Mouse (Mus musculus) lung, postnatal 0 days (tissue): ENCODE results near the gene Shb. TPM values are rescaled to one million over a fixed set of nuclear protein-coding genes. Genes with fewer than 3 reads are reported as not detected.

Experiments used
- ATAC-seq: fragments of 200-750 bp; cut with Nextera tagmentation; 2 replicates; pipeline ENCODE4 v1.8.0; 2017; ENCODE audit warnings: moderate library complexity
- DNase-seq: peaks from one replicate; pipeline ENCODE4 v3.0.0-alpha.2; 2016; ENCODE audit warnings: low spot score
- H3K27ac ChIP-seq: fragments of 300-500 bp; sonication (generic); 2 replicates; pipeline ENCODE4 v1.5.1; 2014; ENCODE audit warnings: antibody characterized with exemption, mild to moderate bottlenecking, low read length, mixed read lengths
- H3K27me3 ChIP-seq: fragments of 300-500 bp; sonication (generic); replicated peaks from 2 replicates; pipeline ENCODE4 v1.6.1; 2014; ENCODE audit warnings: low read length, mixed read lengths; ENCODE audit not compliant: insufficient read depth
- H3K36me3 ChIP-seq: fragments of 300-500 bp; sonication (generic); 2 replicates; pipeline ENCODE4 v1.6.1; 2014; ENCODE audit warnings: low read length, mixed read lengths; ENCODE audit not compliant: insufficient read depth
- H3K4me1 ChIP-seq: fragments of 300-500 bp; sonication (generic); 2 replicates; pipeline ENCODE4 v1.6.1; 2014; ENCODE audit warnings: antibody characterized with exemption, low read depth, low read length, mixed read lengths; ENCODE audit not compliant: insufficient read depth
- H3K4me2 ChIP-seq: fragments of 300-500 bp; sonication (generic); replicated peaks from 2 replicates; pipeline ENCODE4 v1.6.1; 2014; ENCODE audit warnings: low read depth, mild to moderate bottlenecking, low read length, moderate library complexity, mixed read lengths
- H3K4me3 ChIP-seq: fragments of 300-500 bp; sonication (generic); 2 replicates; pipeline ENCODE4 v1.5.1; 2014; ENCODE audit warnings: low read depth, low read length
- H3K9ac ChIP-seq: fragments of 300-500 bp; sonication (generic); replicated peaks from 2 replicates; pipeline ENCODE4 v1.6.1; 2014; ENCODE audit warnings: low read depth, mild to moderate bottlenecking
- H3K9me3 ChIP-seq: fragments of 300-500 bp; sonication (generic); 2 replicates; pipeline ENCODE4 v1.6.1; 2016; ENCODE audit warnings: low read length, mixed read lengths
- CTCF ChIP-seq: IDR thresholded peaks from 2 replicates; pipeline ENCODE4 v1.5.1; 2016; ENCODE audit warnings: antibody characterized with exemption, mild to moderate bottlenecking
- EP300 ChIP-seq: IDR thresholded peaks from 2 replicates; pipeline ENCODE4 v1.6.1; 2016; ENCODE audit warnings: antibody characterized with exemption, mild to moderate bottlenecking, control low read depth
- WGBS: fragments of 180-500 bp; shearing (Covaris S2); extraction: QIAGEN DNeasy Blood & Tissue Kit; methylation state at CpG from one replicate; pipeline ENCODE4 v1.1.7; 2014; 5-methylcytosine and 5-hydroxymethylcytosine counted together
- polyA plus RNA-seq: library from polyadenylated mRNA; unstranded; fragments of >200 nt; fragmentation: Nextera tagmentation; extraction: Ambion mirVana; gene quantifications from 2 replicates; pipeline ENCODE4 v1.2.1, GENCODE M21; 2015

The Shb gene
- polyA plus RNA-seq, 1 experiment from 2014 or later = 7.1 TPM

DNA sequence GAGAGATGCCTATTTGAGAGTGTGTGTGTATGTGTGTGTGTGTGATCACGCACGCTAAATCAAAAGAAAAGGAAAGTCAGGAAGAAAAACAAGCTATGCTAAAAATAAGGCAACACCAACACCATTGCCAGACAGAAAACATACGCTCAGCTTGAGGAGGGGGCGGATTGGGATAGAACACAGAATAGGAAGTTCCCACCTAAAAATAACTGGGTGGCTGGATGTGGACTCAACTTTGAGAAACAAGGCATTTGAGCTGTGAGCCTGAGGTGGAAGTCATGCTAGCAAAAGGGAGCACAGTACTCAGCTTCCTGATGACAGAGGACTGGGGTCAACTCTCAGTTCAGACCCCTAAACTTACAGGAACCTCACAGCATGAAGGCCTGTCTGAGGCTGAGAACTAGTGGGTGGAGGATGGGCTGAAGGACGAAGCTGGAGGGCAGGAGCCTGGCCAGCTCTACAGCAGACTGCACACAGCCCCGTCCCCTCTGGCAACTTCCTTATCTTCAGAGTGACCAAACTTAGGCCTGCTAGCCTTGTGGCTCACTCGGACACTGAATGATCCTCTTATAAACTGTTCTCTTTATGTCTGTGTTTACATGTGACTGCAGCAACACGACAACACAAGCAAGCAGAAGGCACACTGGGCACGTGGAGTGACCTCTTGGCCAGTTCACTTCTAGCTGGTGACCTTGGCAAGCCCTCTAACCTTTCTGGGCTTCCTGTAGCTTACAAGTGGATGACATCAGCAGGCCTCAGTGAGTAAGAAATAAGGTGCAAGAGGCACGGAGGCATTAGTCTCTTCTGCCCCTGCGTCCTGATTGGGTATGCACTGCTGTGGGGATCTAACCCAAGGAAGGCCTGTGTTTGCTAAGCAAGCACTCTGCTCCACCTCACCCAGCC, 60.4 kb downstream of the Shb start:
- Histone ChIP-seq H3K4me1 (peaks cover 42% of the 10 kb centered on the region), H3K4me2 (no peak overlapping the region; the same call in 1 of the 2 replicates), H3K4me3 (no peak overlapping the region), H3K27me3 (no peaks in the 10 kb centered on the region), H3K9ac (no peak overlapping the region), H3K36me3 (no peaks in the 10 kb centered on the region), H3K27ac (peak overlapping the region; percentile 88), H3K9me3 (no peaks in the 10 kb centered on the region)
- WGBS = 23% methylated on average over 11 of the region's 11 CpGs
- TF ChIP-seq EP300 (no peak), CTCF (no peak)
- peak; percentile 79 for ATAC-seq
- peak; percentile 87 for DNase-seq

DNA sequence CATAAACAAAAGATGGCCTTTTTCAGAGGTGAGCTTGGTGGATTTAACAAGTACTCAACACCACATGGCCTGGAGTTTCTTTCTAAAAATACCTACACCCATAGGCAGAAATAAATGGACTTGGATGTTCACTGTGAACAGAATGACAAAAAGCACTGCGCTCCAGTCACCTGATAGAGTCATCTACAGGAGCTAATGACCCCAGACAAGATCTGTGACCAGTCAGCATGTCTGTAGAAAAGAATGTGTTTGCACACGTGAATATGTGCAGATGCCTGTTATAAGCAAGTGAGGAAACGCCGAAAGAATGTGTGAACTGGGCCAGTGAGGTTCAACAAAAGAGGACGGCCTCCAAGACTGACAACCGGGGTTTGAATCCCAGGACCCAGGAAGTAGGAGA, 63.2 kb downstream of the Shb start:
- Histone ChIP-seq H3K27me3 (no peaks in the 10 kb centered on the region), H3K27ac (no peak overlapping the region), H3K9me3 (no peaks in the 10 kb centered on the region), H3K4me2 (no peak overlapping the region), H3K4me3 (no peak overlapping the region), H3K36me3 (no peaks in the 10 kb centered on the region), H3K4me1 (peaks cover 36% of the 10 kb centered on the region), H3K9ac (no peak overlapping the region)
- 31% methylated on average over 6 of the region's 6 CpGs for WGBS
- ATAC-seq (no peak), DNase-seq (no peak)
- TF ChIP-seq EP300 (no peak), CTCF (no peak)

DNA sequence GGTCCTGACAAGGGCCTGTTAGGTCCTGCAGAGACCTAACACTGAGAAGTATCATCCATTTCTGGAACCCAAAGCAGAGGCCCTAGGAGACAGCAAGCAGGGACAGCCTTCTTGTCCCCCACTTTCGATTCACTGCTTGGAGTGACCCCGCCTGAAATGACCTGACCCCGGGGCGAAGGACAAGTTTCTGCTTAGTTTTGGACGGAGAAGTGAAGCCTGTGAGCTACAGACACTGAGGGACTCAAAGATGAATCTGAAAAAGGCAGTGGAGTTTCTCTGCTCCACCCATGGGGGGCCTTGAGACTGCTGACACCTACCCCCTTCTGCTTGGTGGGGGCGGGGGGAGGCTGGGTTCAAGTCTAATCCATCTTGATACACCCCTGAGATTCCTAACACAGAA, 63.8 kb downstream of the Shb start:
- WGBS = 69% methylated on average over 6 of the region's 6 CpGs
- Histone ChIP-seq H3K4me3 (no peak overlapping the region), H3K4me1 (peaks cover 31% of the 10 kb centered on the region), H3K9me3 (no peaks in the 10 kb centered on the region), H3K27me3 (no peaks in the 10 kb centered on the region), H3K4me2 (no peak overlapping the region), H3K9ac (no peak overlapping the region), H3K36me3 (no peaks in the 10 kb centered on the region), H3K27ac (no peak overlapping the region)
- DNase-seq (no peak), ATAC-seq (no peak)
- TF ChIP-seq EP300 (no peak), CTCF (no peak)

DNA sequence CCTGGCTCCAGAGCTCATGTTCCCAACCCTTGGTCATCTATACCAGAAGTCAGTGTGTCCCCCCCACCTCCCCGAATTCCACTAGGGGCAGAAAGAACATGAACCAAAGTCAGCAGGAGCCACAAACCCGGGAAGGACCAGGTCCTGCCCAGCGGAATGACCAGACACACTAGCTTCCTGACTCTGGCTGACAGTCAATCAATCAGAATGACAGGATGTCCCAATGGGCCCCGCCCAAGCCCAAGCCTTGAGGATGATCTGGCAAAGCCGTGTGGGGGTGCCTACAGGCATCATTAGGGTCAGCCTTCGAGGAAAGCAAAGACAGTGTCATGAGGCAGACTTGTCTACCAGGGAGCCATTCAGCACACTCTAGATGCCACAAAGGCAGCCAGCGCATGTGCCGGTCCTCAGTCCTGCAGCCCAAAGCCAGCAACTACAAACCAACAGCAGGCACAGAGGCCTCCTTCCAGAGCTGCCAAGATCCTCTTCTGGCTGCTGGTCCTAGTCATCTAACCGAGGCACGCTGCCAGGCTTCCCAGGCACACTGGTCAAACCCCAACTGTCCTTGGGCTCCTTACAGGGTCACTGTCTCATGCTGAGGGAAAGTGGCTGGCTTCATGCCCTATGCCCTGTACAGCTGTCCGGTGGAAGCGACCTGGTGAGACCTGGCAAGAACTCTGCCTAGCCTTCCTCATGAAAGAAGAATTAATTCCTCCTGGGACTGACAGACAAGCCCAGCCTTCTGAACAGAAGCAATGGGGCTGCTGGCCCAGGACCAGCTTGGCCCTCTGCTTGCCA, 65.0 kb downstream of the Shb start:
- Histone ChIP-seq H3K4me1 (peaks cover 25% of the 10 kb centered on the region), H3K27me3 (no peaks in the 10 kb centered on the region), H3K36me3 (no peaks in the 10 kb centered on the region), H3K27ac (no peak overlapping the region), H3K4me2 (no peak overlapping the region), H3K4me3 (no peak overlapping the region), H3K9ac (no peak overlapping the region), H3K9me3 (no peaks in the 10 kb centered on the region)
- ATAC-seq = peak; percentile 15; the same call in 1 of the 2 replicates
- no peak for TF ChIP-seq EP300
- TF ChIP-seq CTCF = no peak
- DNase-seq = peak; percentile 52
- 53% methylated on average over 12 of the region's 12 CpGs for WGBS

DNA sequence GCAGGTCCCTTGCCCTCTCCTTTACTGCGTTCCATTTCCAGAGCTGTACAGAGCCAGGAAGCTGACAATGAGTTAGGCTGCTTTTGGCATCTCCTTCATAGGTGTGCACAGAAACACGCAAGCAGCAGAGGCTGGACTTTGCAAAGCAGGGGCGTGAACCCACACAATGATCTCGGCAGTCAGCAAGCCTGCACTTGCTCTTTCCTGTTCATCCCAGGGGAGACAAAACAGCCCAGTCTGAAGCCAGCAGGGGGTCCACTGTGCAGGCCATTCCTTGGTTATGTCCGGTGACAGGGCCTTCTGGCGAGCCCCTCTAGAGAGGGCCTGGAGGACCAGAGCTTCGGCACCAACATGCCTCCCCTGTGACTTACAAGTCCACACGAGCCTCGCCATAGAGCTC, 67.3 kb downstream of the Shb start:
- no peak overlapping the region for H3K4me3 ChIP-seq
- H3K27me3 ChIP-seq = no peaks in the 10 kb centered on the region
- no peak overlapping the region for H3K4me2 ChIP-seq
- H3K27ac ChIP-seq = no peak overlapping the region
- ATAC-seq (no peak), DNase-seq (no peak)
- no peak overlapping the region for H3K9ac ChIP-seq
- H3K9me3 ChIP-seq = no peaks in the 10 kb centered on the region
- TF ChIP-seq EP300 (no peak), CTCF (no peak)
- H3K4me1 ChIP-seq = peaks cover 17% of the 10 kb centered on the region; the same call in 1 of the 2 replicates
- H3K36me3 ChIP-seq = no peaks in the 10 kb centered on the region
- 85% methylated on average over 9 of the region's 9 CpGs for WGBS

DNA sequence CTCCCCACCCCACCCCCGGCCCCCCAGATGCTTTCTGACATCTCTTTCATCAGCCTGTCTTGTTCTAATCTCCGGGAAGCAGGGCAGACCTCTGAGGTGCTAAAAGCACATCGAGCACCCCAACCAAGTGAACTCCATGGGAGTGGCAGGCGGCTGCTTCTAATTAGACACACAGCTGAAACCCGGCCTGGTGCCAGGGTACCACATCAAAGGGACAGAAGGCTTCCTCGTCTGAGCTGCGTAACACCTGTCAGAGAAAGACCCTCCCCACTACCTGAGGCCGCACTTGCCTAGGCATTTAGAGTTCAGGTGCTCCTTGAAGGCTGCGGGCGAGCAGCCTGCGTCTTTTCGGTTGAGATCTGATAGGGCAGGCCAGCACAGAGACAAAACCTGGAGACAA, 67.7 kb downstream of the Shb start:
- H3K27ac ChIP-seq = no peak overlapping the region
- H3K4me1 ChIP-seq = peaks cover 21% of the 10 kb centered on the region; the same call in 1 of the 2 replicates
- H3K36me3 ChIP-seq = no peaks in the 10 kb centered on the region

More for the DNA sequence above, 67.7 kb downstream of the Shb start:
- H3K4me2 ChIP-seq = no peak overlapping the region
- H3K9ac ChIP-seq = no peak overlapping the region
- H3K9me3 ChIP-seq = no peaks in the 10 kb centered on the region
- WGBS = 70% methylated on average over 12 of the region's 12 CpGs
- TF ChIP-seq CTCF (no peak), EP300 (no peak)
- no peak for DNase-seq
- ATAC-seq = no peak
- H3K27me3 ChIP-seq = no peaks in the 10 kb centered on the region
- H3K4me3 ChIP-seq = no peak overlapping the region
